Mouse (Mus musculus) heart, postnatal 14 days (tissue): ENCODE results near the gene Eno2. TPM values are rescaled to one million over a fixed set of nuclear protein-coding genes. Genes with fewer than 3 reads are reported as not detected.
A peak's percentile ranks its signal among the peaks of the same experiment; 100 is the strongest.
"Not testable (repeated sequence)": the region's sequence is repeated elsewhere in the genome, so short reads cannot be mapped to it uniquely, and the experiment has no call there.

Experiments
- DNase-seq, 2 experiments: peaks; one replicate each; pipeline ENCODE4 v3.0.0; 2021 to 2022
- intact Hi-C: fragments of 180-260 bp; cut with DNase I; formaldehyde crosslinking; loops from one replicate; pipeline ENCODE4 v1.15.1; 2025
- long read RNA-seq, 2 experiments: library from polyadenylated mRNA; stranded (forward); transcript quantifications; one replicate each; pipeline ENCODE4 v2.0.0; 2021
- total RNA-seq, 2 experiments: library from RNA; stranded (reverse); gene quantifications; 2 replicates each; pipeline ENCODE4 v1.2.3; 2021

Eno2 gene
- 1 to 10 TPM; 2.6 to 4.0 TPM for total RNA-seq
- long read RNA-seq, experiment 1, partial matches to known transcripts, result 0 of 3 reads
- long read RNA-seq, experiment 1, other reads (novel, unspliced or antisense), result 1 of 3 reads
- long read RNA-seq, experiment 2, partial matches to known transcripts, result 0 of 2 reads
- long read RNA-seq, experiment 2, other reads (novel, unspliced or antisense), result 1 of 2 reads

- peak; percentile 46 to 56 for DNase-seq
- intact Hi-C loops, result loop anchor here (10.0 kb wide), 1 partner anchor 284 kb away; no protein-coding TSS in a partner anchor
Measured at GRCm38 (mm10) chr6:124769101-124769765, at the start of gene Eno2. Gene Eno2, minus strand, starts transcription at chr6:124769673.

- intact Hi-C loops, result no loop called here
Measured at GRCm38 (mm10) chr6:124817971-124818370, 48.5 kb upstream of the Eno2 start.

GRCm38 (mm10) chr6:124817563-124817962 lies 48.1 kb upstream of the Eno2 start:
- DNase-seq, result no peak
- intact Hi-C loops, result no loop called here

More at GRCm38 (mm10) chr6:124817971-124818370, 48.5 kb upstream of the Eno2 start:
- no peak for DNase-seq

GRCm38 (mm10) chr6:124817125-124817524 lies 47.7 kb upstream of the Eno2 start:
- intact Hi-C loops, result no loop called here
- no peak for DNase-seq

GRCm38 (mm10) chr6:124816611-124817010 lies 47.1 kb upstream of the Eno2 start:
- DNase-seq, result no peak
- intact Hi-C loops, result no loop called here

GRCm38 (mm10) chr6:124814858-124815774 lies 45.6 kb upstream of the Eno2 start:
- DNase-seq, result no peak
- intact Hi-C loops, result no loop called here

GRCm38 (mm10) chr6:124814448-124814847 lies 45.0 kb upstream of the Eno2 start:
- no peak for DNase-seq
- intact Hi-C loops, result no loop called here

GRCm38 (mm10) chr6:124813933-124814332 lies 44.5 kb upstream of the Eno2 start, which contains the start of gene Tpi1:
Gene Tpi1, minus strand, starts transcription at chr6:124814296.
- DNase-seq, result peak; percentile 88 to 93
- intact Hi-C loops, result no loop called here

- intact Hi-C loops, result no loop called here
- peak; percentile 62 to 70 for DNase-seq
Measured at GRCm38 (mm10) chr6:124813496-124813895, 44.0 kb upstream of the Eno2 start.

GRCm38 (mm10) chr6:124812848-124813247 lies 43.4 kb upstream of the Eno2 start:
- no peak for DNase-seq
- intact Hi-C loops, result no loop called here

- intact Hi-C loops, result no loop called here
- DNase-seq, result no peak
Measured at GRCm38 (mm10) chr6:124811701-124812560, 42.5 kb upstream of the Eno2 start.

GRCm38 (mm10) chr6:124811403-124811665 lies 41.9 kb upstream of the Eno2 start:
- intact Hi-C loops, result no loop called here
- no peak for DNase-seq

- DNase-seq, intact Hi-C loops: not testable (repeated sequence)
Measured at GRCm38 (mm10) chr6:124810566-124811402, 41.3 kb upstream of the Eno2 start.

GRCm38 (mm10) chr6:124809775-124810538 lies 40.5 kb upstream of the Eno2 start:
- intact Hi-C loops, result loop anchor here (5.0 kb wide), 1 partner anchor 53 kb away; the partner anchor contains the start of genes Atn1 and Gm45234
- DNase-seq, result no peak

GRCm38 (mm10) chr6:124809052-124809774 lies 39.7 kb upstream of the Eno2 start:
- peak; percentile 87 to 90 for DNase-seq
- intact Hi-C loops, result loop anchor here (5.0 kb wide), 1 partner anchor 52 kb away; the partner anchor contains the start of genes Atn1 and Gm45234

GRCm38 (mm10) chr6:124808358-124809012 lies 39.0 kb upstream of the Eno2 start, which contains the start of gene Spsb2:
Gene Spsb2, plus strand, starts transcription at chr6:124808661.
- intact Hi-C loops, result loop anchor here (5.0 kb wide), 1 partner anchor 51 kb away; the partner anchor contains the start of genes Atn1 and Gm45234
- DNase-seq, result peak; percentile 79 to 82

GRCm38 (mm10) chr6:124807986-124808357 lies 38.5 kb upstream of the Eno2 start:
- DNase-seq, result no peak
- intact Hi-C loops, result loop anchor here (5.0 kb wide), 1 partner anchor 51 kb away; the partner anchor contains the start of genes Atn1 and Gm45234
